Mouse (Mus musculus) left cerebral cortex, postnatal 36 days (tissue): ENCODE results near the gene Prkn. TPM values are rescaled to one million over a fixed set of nuclear protein-coding genes. Genes with fewer than 3 reads are reported as not detected.

ENCODE experiments used
- DNase-seq, 2 experiments: peaks; one replicate each; pipeline ENCODE4 v3.0.0; 2021 to 2022; ENCODE audit warnings: low spot score in 2 of 2, mixed read lengths in 1 of 2
- intact Hi-C: fragments of 180-260 bp; cut with DNase I; formaldehyde crosslinking; loops from one replicate; pipeline ENCODE4 v1.15.1; 2025
- total RNA-seq, 2 experiments: library from RNA; stranded (reverse); gene quantifications; 2 replicates each; pipeline ENCODE4 v1.2.3; 2021

Gene Prkn
- total RNA-seq, 2 experiments from 2014 or later = 15.0 to 20.2 TPM

GRCm38 (mm10) chr17:11664610-11665345, 824.6 kb downstream of the Prkn start:
- DNase-seq = no peak
- intact Hi-C loops = no loop called here

- intact Hi-C loops = no loop called here
- DNase-seq = peak; percentile 12 to 23
Observed at GRCm38 (mm10) chr17:11679716-11680115, 839.5 kb downstream of the Prkn start.

- intact Hi-C loops = no loop called here
- DNase-seq = no peak
Observed at GRCm38 (mm10) chr17:11680456-11680855, 840.3 kb downstream of the Prkn start.

- intact Hi-C loops = no loop called here
- DNase-seq = peak in 1 of 2 experiments; percentile 14
Observed at GRCm38 (mm10) chr17:11681825-11682372, 841.7 kb downstream of the Prkn start.

GRCm38 (mm10) chr17:11705005-11705404, 864.8 kb downstream of the Prkn start:
- no peak for DNase-seq

GRCm38 (mm10) chr17:11705761-11706160, 865.6 kb downstream of the Prkn start:
- intact Hi-C loops = no loop called here
- peak; percentile 17 to 25 for DNase-seq

More at GRCm38 (mm10) chr17:11705005-11705404, 864.8 kb downstream of the Prkn start:
- intact Hi-C loops = no loop called here

- no peak for DNase-seq
- intact Hi-C loops = no loop called here
Observed at GRCm38 (mm10) chr17:11712066-11712465, 871.9 kb downstream of the Prkn start.

GRCm38 (mm10) chr17:11719801-11720200, 879.6 kb downstream of the Prkn start:
- intact Hi-C loops = no loop called here
- no peak for DNase-seq

- intact Hi-C loops = no loop called here
- DNase-seq = no peak
Observed at GRCm38 (mm10) chr17:11721906-11722305, 881.7 kb downstream of the Prkn start.

GRCm38 (mm10) chr17:11722478-11722877, 882.3 kb downstream of the Prkn start:
- intact Hi-C loops = no loop called here
- DNase-seq = no peak

GRCm38 (mm10) chr17:11724135-11724534, 884.0 kb downstream of the Prkn start:
- no peak for DNase-seq
- intact Hi-C loops = no loop called here

- no peak for DNase-seq
- intact Hi-C loops = no loop called here
Observed at GRCm38 (mm10) chr17:11727101-11727500, 886.9 kb downstream of the Prkn start.

- no peak for DNase-seq
- intact Hi-C loops = no loop called here
Observed at GRCm38 (mm10) chr17:11728294-11728693, 888.1 kb downstream of the Prkn start.

GRCm38 (mm10) chr17:11730656-11731594, 890.7 kb downstream of the Prkn start:
- intact Hi-C loops = no loop called here

GRCm38 (mm10) chr17:11735158-11735877, 895.1 kb downstream of the Prkn start:
- intact Hi-C loops = no loop called here

More at GRCm38 (mm10) chr17:11730656-11731594, 890.7 kb downstream of the Prkn start:
- no peak for DNase-seq

GRCm38 (mm10) chr17:11736531-11736930, 896.3 kb downstream of the Prkn start:
- intact Hi-C loops = no loop called here
- no peak for DNase-seq

More at GRCm38 (mm10) chr17:11735158-11735877, 895.1 kb downstream of the Prkn start:
- no peak for DNase-seq

- intact Hi-C loops = no loop called here
- peak in 1 of 2 experiments; percentile 14 for DNase-seq
Observed at GRCm38 (mm10) chr17:11737905-11738304, 897.7 kb downstream of the Prkn start.

- no peak for DNase-seq
- intact Hi-C loops = no loop called here
Observed at GRCm38 (mm10) chr17:11740716-11741115, 900.5 kb downstream of the Prkn start.

- intact Hi-C loops = no loop called here
- no peak for DNase-seq
Observed at GRCm38 (mm10) chr17:11741161-11741560, 901.0 kb downstream of the Prkn start.
